Mouse (Mus musculus) C2C12 (cell line): ENCODE measurements around the gene Csnk2b.

ENCODE experiments used
- CTCF ChIP-seq: IDR thresholded peaks from one replicate; pipeline ENCODE4 v1.5.1; 2011; ENCODE audit not compliant: control insufficient read depth, insufficient read depth, insufficient read length
- MAX ChIP-seq: IDR thresholded peaks from one replicate; pipeline ENCODE4 v1.6.1; 2011; ENCODE audit warnings: mild to moderate bottlenecking, control low read depth
- USF1 ChIP-seq: IDR thresholded peaks from one replicate; pipeline ENCODE4 v1.6.1; 2011; ENCODE audit warnings: low read depth, mild to moderate bottlenecking, control low read depth, moderate library complexity

DNA sequence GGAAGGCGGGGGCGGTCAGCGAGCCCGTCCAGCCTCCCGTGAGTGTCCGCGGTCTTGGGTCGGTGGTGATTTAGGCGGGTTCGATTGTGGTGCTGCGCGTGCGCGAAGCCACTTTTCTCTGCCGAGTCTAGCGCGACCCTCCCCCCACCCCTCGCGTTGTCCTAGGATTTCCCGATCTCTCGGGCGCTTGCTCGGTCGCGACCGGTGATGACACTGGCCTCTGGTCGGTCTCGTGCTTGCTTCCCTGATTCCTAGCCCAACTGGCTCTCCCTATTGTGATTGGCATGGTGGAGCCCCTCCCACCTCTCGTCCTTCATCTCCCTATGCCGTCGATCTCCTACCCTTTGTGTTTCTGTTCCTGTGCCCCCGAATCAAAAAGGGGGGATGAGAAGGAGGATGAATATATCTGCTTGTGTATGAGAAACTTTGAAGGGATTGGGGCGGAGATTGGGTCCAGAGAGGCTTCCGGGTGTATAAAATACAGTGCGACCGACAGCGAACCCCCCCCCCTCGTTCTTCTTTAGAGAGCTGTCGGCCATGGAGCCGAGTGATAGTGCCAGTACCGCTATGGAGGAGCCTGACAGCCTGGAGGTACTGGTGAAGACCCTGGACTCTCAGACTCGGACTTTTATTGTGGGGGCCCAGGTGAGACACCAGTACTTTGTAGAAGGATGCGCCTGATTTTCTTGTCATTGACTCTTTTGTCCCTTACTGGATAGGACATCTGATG lies 13.9 kb upstream of the Csnk2b start:
- TF ChIP-seq CTCF (no peak), MAX (no peak), USF1 (no peak)
